Mouse (Mus musculus): ENCODE data around the gene Tfeb. TPM values are rescaled to one million over a fixed set of nuclear protein-coding genes. Genes with fewer than 3 reads are reported as not detected.

Tfeb gene
- total RNA-seq, 2 experiments from 2014 or later = 5.0 to 5.7 TPM

DNA sequence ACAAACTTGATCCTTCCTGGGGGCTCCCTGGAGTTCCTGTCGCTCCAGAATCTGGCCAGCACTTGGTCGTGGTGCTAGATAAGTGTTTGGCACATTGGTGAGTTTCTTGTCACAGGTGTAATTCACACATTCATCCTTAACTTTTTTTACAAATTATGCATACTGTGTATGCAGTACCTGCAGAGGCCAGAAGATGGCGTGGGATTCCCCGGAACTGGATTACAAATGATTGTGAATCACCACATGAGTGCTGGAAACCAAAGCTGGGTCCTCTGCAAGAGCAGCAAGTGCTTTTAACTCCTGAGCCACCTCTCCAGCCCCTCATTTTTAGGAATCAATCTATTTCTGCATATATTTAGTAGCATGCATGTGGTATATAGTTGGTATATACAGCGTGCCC is 15.0 kb downstream of the Tfeb start:
- intact Hi-C loops (cut with DNase I) = no loop called here
- no peak for DNase-seq

DNA sequence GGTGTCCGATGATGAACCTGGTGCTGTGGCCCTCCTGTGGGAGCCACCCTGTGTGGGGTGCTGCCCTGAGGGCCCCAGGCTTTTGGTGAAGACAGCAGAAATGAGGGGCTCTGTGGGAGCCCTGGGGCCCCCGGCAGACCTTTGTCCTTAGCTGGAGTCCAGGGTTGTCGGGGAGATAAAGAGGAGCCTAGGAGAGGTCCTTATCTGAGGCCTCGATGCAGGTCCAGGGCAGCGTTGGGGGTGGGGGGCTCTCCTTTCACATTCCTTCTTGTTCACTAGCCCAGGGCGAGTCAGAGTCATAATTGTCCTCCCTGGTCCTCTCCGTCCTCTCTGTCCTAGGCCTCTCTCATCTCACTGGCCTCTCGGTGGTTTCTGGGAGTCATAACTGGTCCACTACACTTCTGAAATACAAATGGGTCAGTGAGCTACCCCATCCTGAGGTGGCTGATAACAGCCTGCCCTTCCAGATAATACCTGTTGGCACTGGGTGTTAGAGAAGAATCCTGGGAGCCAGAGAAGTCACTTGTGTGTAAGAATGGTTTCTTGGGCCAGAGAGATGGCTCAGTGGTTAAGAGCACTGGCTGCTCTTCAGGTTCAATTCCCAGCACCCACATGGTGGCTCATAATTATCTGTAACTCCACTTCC is 16.4 kb downstream of the Tfeb start:
- no peak for DNase-seq
- intact Hi-C loops (cut with DNase I) = no loop called here

DNA sequence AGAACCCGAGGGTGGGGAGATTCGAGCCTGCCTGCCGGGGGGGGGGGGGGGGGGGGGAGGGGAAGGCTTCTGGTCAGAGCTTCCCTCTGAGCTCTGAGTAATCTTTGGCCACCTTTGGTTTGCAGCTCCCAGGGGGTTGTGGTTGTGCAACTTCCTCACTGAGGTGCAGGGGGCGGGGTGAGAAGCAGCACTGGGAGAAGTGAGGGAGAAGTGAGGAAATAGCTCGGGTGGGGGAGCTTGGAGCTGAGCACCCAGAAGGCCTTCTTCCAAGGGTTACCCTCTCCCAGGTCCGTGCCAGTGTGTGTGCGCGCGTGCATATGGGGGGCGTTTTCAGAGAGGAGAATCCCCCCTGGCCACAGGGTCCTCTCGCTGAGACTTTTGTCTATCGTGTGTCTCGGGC is 17.4 kb downstream of the Tfeb start:
- DNase-seq = no peak
- intact Hi-C loops (cut with DNase I) = no loop called here

DNA sequence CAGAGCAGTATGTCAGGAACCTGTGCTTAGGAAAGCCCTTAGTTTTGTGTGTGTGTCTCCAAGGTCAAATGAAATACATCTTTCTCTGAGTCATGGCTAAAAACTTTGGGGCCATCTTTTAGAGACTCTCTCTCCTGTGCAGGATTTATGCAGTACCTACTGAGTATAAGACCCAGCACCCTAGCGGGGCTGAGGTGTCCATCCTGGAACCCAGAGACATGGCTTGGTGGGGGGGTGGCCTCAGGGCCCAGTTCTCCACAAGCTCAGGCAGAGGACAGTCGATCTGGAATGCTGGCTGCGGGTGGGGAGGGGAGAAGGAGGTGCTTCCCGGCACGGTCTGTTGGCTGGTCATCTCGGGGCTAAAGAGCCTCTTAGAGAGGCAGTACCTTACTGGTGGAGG is 19.5 kb downstream of the Tfeb start:
- intact Hi-C loops (cut with DNase I) = no loop called here
- no peak for DNase-seq

DNA sequence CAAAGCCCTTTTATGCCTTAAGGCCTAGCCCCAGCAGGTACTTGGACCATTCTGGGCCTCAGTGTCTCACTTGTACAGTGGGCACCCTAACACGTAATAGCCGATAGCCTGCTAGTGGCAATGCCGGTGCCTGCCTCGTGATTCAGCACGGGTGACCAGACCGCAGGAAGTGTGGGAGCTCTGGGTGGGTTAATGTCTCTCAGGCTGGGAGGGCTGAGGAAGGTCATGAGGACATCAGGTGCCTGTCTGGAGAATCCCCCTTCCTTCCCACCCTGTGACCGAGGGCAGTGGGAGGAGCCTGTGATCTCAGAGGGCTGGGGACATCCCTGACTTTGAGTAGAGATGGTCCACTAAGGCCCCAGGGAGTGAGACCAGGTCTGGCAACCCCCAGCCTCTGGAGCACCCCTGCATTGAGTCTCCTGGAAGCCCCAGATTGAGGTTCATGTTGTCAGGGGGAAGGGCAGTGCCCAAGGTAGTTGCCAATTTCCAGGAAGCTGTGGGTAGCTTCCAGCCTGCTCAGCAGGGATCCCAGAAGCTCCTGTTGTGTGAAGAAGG is 20.3 kb downstream of the Tfeb start:
- intact Hi-C loops (cut with DNase I) = no loop called here
- no peak for DNase-seq

DNA sequence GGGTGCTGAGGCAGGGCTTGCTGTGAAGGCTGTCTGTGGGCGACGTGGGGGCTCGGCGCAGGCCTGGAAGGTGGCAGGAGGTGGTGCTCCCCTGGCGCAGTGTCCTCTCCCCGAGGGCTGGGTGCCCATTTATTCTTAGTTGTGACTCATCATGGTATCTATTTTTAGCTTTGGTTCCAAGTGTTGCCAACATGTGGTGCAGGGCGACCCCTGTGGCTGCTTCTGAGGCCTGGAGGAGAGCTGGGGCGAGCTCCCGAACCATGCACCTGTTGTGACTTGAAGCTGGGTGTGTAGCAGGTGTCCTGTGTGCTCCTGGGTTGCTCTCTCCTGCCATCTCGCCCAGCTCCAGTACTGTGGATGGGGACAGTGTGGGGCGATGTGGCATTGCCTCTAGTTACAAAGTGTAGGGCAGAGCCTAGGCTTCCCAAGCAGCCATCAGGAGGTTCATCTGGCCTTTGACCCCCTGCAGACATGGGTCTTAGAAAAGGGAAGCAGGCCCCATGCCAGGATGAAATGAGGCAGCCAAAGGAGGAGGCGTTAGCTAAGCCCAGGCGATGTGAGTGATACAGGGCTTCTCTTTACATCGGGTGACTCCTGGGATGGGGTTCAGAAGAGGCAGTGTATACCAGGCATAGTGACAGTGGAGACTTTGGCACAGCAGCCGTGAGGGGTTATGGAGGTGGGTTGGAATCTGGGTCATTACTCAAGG is 23.0 kb downstream of the Tfeb start:
- intact Hi-C loops (cut with DNase I) = no loop called here
- peak; percentile 29 for DNase-seq

DNA sequence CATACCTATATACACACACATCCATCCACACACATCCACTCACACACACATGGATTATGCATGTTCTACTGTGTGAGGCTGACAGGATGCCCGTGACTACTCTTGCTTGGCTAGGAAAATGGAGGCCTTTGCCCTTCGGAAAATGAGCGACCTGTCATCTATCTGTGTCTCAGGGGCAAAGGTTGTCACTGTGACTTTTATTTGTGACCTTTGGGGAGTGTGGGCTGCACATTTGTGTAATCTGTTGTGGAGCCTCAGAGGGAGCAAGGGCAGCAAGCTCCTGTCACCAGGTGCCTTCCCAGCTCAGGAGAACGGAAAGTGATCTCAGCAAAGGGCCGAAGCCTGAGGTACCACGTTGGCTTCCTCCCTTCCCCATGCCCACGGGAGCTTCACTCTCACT is 25.2 kb downstream of the Tfeb start:
- intact Hi-C loops (cut with DNase I) = no loop called here

DNA sequence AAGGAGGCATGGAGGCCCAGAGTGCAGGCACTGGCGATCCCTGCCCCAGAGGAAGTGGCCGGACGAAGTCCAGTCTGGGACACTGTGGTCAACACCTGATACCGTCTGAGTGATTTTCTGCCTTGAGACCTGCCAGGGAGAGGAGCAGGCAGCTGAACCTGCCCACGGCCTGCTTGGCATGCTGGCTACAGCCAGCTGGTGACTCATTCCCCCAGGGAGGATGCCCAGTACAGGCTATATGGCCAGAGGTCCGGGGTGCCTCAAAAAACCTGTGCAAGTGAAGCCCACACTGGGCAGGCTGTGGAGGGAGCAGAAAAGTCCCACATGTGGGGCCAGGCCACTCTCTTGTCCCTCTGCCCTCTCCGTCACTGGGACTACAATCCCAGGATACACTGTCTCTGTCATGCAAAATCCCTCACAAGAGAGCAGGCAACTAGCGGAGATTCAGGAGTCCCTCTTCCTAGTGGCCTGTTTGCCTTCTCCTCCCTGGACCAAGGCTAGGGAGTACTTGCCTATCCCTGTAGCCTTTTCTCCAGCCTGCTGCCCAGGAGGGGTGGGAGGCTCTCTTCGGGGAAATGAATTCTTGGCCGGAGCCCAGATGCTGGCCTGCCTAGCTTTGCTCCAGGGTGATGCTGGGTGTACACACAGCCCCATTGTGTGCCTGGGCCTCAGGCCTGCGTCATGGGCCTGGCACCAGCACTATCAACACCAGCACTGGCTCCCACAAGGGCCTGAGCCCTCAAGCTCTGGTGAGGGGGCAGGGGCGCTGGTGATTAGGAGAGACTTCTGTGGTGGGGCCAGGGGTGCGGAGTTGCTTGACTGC is 25.9 kb downstream of the Tfeb start:
- intact Hi-C loops (cut with DNase I) = no loop called here
- DNase-seq = peak; percentile 78

More for the DNA sequence above, 25.2 kb downstream of the Tfeb start:
- DNase-seq = no peak

DNA sequence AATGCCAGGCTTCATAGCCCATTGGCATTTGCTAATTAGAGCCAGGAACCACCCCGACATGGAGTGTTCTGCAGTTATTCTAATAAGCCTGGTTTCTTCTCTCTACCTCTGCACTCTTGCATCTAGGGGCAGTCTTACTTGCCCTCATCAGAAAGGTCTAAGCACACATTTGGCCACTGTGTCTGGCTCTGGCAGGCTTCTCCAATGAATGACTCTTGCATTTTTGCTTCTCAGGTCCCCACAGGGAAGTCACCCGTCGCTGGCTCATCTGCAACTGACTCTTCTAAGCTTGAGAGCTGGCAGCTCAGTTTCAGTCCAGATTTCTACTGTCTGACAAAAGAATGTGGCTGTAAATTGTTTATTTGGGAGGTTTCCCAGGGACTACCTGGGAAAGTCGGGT is 29.2 kb downstream of the Tfeb start:
- intact Hi-C loops (cut with DNase I) = no loop called here
- DNase-seq = no peak

DNA sequence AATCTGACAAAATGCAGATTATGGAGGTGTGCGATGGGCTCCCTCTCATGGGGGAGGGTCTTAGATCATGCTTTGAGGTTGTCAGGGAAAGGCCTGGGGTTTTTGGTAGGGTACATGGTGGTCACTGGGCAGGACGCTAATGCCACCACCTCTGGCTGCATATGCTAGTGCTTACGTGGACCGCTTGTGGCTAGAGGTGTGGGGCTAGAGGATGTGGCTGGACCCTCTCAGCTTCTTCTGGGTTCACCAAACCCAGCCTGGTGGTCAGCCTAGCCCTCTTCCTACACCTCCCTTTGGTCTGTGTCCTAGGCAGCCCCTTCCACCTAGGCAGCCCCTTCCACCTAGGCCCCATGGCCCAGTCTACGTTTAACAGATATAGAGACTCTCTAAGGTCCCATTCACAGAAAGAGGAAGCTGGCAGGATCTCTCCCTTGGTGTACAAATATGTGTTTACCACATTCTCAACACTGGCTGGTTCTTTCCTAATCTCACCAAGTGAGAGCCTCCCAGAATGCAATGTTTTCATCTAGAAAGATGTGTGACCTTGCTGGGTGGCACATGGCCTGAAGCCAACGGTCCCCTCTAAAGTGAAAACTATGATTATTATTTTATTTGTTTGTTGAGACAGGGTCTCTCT is 29.7 kb downstream of the Tfeb start:
- intact Hi-C loops (cut with DNase I) = no loop called here
- DNase-seq = no peak

DNA sequence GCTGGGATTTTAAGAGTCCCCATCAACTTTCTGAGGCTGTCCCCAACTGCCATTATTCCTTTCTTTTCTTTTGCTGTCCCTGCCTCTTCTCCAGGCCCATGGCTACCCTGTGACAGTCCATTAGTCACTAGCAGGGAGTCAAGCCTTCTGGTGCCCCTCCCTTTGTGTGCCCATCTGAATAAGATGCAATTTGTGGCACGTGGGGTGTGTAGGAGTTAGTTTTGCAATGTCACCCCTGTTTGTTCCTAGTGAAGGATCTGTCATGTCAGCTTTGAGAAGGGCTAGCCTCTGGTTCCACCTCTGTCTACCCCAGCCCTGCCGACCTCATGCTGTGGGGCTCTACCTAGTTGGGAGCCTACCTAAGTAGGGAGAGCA is 30.2 kb downstream of the Tfeb start:
- intact Hi-C loops (cut with DNase I) = no loop called here
- DNase-seq = no peak

DNA sequence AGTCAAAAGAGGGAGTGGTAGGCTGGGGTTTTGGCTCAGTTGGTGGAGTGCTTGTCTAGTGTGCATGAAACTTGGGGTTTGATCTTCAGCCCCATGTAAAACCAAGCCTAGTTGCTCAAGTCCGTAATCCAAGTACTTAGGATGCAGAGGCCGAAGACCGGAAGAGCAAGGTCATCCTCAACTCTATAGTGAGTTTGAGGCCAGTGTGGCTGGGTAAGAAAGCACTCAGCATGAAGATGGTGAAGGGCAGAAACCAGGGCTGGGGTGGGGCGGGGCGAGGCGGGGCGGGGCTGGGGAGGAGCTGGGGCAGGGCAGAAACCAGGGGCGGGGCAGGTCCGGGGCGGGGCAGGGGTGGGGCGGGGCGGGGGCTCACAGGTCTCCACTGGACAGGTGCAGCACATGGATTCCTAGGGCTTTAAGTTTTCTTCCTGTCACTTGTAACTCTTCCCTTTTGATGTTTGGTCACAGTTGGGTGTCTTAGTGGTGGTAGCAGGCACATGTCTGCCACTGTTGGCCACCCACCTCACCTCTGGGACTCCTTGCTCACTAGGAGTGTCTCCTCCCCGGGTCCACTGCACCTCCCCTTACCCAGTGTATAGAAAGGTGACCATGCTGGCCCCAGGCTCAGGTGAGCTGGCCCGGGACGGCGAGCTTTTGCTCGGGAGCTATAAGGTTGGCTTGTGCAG is 30.8 kb downstream of the Tfeb start:
- intact Hi-C loops (cut with DNase I) = no loop called here
- DNase-seq = no peak

DNA sequence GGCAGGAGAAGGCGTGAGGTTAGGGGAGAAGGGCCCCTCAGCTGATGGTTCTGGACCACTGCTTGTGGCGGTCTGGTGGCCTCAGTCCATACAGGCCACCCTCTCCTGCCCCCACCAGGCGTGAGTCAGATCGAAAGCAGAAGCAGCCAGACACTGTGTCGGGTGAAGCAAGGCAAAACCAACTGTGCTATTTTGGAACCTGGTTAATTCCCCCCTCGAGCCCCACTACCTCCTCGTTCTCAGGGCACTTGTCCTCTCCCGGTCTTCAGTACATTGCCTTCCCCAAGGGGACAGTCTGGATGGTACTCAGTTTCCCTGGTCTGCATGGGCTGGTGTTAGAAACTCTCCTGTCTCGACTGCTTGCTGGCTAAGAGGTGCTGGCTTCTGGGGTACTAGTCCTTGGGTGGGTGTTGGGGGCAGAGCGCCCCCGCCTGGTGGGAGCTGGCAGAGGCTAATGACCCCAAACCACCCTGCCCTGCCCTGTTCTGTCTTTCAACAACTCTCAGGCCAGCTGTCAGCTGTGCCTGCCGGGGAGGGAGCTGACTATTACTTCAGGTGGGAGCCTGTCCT is 32.0 kb downstream of the Tfeb start:
- intact Hi-C loops (cut with DNase I) = no loop called here
- DNase-seq = no peak

DNA sequence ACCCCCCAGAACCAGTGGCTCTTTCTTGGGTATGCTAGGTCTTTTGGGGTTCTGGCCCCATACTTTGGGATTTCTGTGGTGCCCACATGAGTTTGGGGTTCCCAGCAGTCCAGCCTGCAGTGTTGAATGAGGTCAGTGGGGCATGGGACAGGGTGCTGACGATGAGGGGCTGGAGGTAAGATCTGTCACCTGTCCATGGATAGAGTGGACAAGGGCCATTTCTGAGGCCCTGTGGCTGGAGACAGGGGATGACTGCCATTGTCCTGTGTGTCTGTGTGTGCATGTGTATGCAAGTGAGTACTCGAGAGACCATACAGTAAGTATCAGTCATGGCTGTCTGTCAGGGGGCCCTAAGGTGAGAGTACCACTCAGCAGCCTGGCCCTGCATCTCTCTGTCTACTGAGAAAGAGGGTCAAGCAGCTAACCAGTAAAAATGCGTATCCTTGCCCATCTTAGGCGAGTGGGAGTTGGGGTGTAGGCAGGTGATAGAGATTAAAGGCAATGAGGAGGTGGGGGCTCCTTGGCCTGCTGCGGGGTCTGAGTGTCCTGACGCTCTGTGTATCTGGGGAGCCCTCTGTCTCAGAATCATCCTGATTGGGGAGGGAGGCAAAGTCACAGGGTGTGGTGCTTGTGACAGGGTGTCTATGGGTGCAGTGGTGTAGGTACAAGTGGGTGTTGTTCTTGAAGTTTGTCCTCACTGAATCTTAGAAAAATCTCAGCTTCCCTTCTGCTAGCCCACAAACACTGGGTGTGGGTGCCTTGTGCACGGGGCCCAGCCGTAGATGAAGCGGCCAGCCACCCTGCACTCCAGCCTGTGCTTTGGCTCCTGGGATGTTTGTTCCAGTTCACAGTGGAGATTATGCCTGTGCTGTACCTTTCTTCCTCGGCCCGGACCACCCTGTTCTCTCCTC is 32.8 kb downstream of the Tfeb start:
- no peak for DNase-seq
- intact Hi-C loops (cut with DNase I) = no loop called here

DNA sequence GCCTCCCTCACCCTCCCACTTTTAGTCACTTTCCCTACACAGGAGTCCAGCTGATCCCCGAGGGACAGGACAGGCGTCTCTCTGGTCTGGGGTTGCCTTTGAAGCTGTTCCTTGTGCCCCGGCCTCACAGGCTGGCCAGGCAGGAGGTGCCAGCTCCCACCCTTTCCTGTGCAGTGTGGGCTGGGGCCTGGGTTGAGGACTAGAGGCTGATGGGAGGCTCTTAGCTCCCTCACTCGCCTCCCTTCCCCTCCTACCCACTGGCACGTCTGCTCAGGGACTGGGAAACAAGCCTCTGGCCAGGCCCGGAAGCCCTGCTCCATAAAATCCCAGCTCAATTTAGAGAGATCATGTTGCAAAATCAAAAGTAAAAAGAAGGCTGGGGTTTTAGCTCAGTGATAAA is 36.8 kb downstream of the Tfeb start:
- intact Hi-C loops (cut with DNase I) = no loop called here
- DNase-seq = no peak

DNA sequence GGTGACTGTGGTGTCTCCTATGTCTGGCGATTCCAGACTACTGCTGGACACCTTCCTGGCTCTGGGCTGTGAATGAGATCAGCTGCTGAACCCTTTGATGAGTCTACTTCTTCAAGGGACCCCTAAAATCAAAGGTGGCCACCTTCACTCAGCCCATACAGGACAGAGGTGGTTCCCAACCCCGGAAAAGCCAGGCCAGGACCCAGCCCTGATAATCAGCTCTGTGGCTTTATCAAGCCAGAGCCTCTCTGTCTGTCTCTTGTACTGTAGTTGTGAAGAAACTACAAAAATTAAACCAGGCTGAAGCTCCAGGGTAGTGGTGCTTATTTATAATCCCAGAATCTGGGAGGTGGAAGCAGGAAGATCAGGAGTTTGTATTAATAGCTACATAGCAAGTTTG is 40.3 kb downstream of the Tfeb start:
- intact Hi-C loops (cut with DNase I) = no loop called here
- no peak for DNase-seq

DNA sequence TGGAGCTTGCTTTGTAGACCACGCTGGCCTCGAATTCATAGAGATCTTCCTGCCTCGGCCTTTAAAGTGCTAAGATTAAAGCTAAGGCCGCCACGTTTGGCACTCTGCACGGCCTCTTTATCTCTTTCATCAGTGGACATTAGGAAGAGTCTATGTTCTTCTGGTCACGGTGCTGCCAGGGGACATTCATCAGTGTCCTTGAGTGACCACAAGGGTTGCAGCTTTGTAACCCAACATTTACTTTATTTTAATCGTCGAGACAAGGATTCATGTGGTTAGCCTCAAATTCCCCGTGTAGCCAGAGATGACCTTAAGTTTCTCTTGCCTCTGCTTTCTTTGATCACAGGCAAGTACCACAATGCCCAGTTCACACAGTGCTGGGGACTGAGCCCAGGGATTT is 43.6 kb downstream of the Tfeb start:
- intact Hi-C loops (cut with DNase I) = no loop called here
- DNase-seq = no peak

DNA sequence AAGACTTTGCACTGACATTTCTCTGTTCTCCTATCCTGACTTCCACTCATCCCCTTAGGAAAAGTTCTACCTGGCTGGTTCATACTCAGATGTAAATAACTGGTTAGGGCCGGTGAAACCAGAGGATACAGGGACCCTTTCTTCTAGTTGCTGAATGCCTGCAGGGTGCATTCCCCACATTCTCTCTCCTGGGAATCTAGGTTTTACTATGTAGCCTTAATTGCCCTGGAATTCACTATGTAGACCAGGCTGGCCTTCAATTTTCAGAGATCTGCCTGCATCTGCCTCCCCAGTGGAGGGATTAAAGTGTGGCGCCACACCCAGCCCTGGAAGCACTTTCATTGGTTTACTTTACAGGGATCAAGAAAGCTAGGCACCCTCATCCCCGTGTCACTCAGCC is 45.7 kb downstream of the Tfeb start:
- DNase-seq = no peak
- intact Hi-C loops (cut with DNase I) = no loop called here
